Mouse (Mus musculus): ENCODE measurements at regions not wholly inside any gene's neighbourhood (a gene's known extent, or its start where the extent isn't known, plus 50 kb on each side); places are given as distances from the start of the nearest gene placed in this dataset.

GRCm38 (mm10) chr14:105056171-105056570 lies 121.0 kb downstream of the Rbm26 start:
- Histone ChIP-seq H3K4me1 (no peaks in the 10 kb centered on the region), H3K9ac (no peak overlapping the region), H3K9me3 (replicated peaks) (0 out of 2 replicates have a peak, but pooled peaks cover 3% of the 10 kb centered on the region), H3K4me3 (no peak overlapping the region), H3K36me3 (no peaks in the 10 kb centered on the region), H3K27me3 (no peaks in the 10 kb centered on the region), H3K27ac (no peak overlapping the region), H3K4me2 (replicated peaks) (no peak overlapping the region)
- ATAC-seq (ENCODE audit: low FRiP score), result no peak
- 86% methylated on average over 6 of the region's 6 CpGs for WGBS

- Histone ChIP-seq H3K4me1 (no peaks in the 10 kb centered on the region), H3K36me3 (no peaks in the 10 kb centered on the region), H3K27ac (no peak overlapping the region), H3K4me2 (replicated peaks) (no peak overlapping the region), H3K9ac (no peak overlapping the region), H3K4me3 (no peak overlapping the region), H3K27me3 (no peaks in the 10 kb centered on the region), H3K9me3 (replicated peaks) (no peaks in the 10 kb centered on the region)
- ATAC-seq (ENCODE audit: low FRiP score), result no peak
Observed at GRCm38 (mm10) chr14:105038798-105039197, 138.3 kb downstream of the Rbm26 start.

- Histone ChIP-seq H3K4me2 (replicated peaks) (peak overlapping the region; percentile 25; the same call in 1 of the 2 replicates), H3K4me1 (no peaks in the 10 kb centered on the region), H3K9ac (no peak overlapping the region), H3K36me3 (no peaks in the 10 kb centered on the region), H3K9me3 (replicated peaks) (no peaks in the 10 kb centered on the region), H3K27ac (no peak overlapping the region), H3K4me3 (no peak overlapping the region), H3K27me3 (no peaks in the 10 kb centered on the region)
- ATAC-seq (ENCODE audit: low FRiP score), result no peak
- 49% methylated on average over 14 of the region's 14 CpGs for WGBS
Observed at GRCm38 (mm10) chr14:105034712-105035377, 142.3 kb downstream of the Rbm26 start.

- Histone ChIP-seq H3K27ac (no peak overlapping the region), H3K9ac (no peak overlapping the region), H3K36me3 (no peaks in the 10 kb centered on the region), H3K4me3 (no peak overlapping the region), H3K9me3 (replicated peaks) (no peaks in the 10 kb centered on the region; the same call in 1 of the 2 replicates), H3K27me3 (no peaks in the 10 kb centered on the region), H3K4me2 (replicated peaks) (no peak overlapping the region), H3K4me1 (peaks cover 14% of the 10 kb centered on the region)
- 76% methylated on average over 6 of the region's 6 CpGs for WGBS
- no peak for ATAC-seq (ENCODE audit: low FRiP score)
Observed at GRCm38 (mm10) chr14:105019971-105020370, 157.2 kb downstream of the Rbm26 start.

GRCm38 (mm10) chr14:105016089-105016846 lies 160.9 kb downstream of the Rbm26 start:
- Histone ChIP-seq H3K27me3 (no peaks in the 10 kb centered on the region), H3K4me3 (peak overlapping the region; percentile 0), H3K27ac (peak overlapping the region; percentile 36; the same call in 1 of the 2 replicates), H3K4me1 (peaks cover 9% of the 10 kb centered on the region), H3K9ac (no peak overlapping the region), H3K36me3 (no peaks in the 10 kb centered on the region), H3K9me3 (replicated peaks) (no peaks in the 10 kb centered on the region; the same call in 1 of the 2 replicates), H3K4me2 (replicated peaks) (peak overlapping the region; percentile 34)
- WGBS, result 19% methylated on average over 17 of the region's 17 CpGs
- peak; percentile 79 for ATAC-seq (ENCODE audit: low FRiP score)

GRCm38 (mm10) chr14:105015278-105015677 lies 161.8 kb downstream of the Rbm26 start:
- Histone ChIP-seq H3K4me1 (peaks cover 9% of the 10 kb centered on the region), H3K4me3 (no peak overlapping the region), H3K27ac (no peak overlapping the region), H3K4me2 (replicated peaks) (no peak overlapping the region), H3K36me3 (no peaks in the 10 kb centered on the region), H3K9ac (no peak overlapping the region), H3K9me3 (replicated peaks) (no peaks in the 10 kb centered on the region; the same call in 1 of the 2 replicates), H3K27me3 (no peaks in the 10 kb centered on the region)
- WGBS, result 85% methylated on average over 2 of the region's 2 CpGs
- ATAC-seq (ENCODE audit: low FRiP score), result no peak

- H3K27ac ChIP-seq, result no peak overlapping the region
- no peaks in the 10 kb centered on the region for H3K27me3 ChIP-seq
- ATAC-seq (ENCODE audit: low FRiP score), result no peak
- H3K4me1 ChIP-seq, result peaks cover under 1% of the 10 kb centered on the region; the same call in 1 of the 2 replicates
- no peak overlapping the region for H3K4me3 ChIP-seq
- no peaks in the 10 kb centered on the region for H3K9me3 ChIP-seq (replicated peaks)
- no peaks in the 10 kb centered on the region for H3K36me3 ChIP-seq
- no peak overlapping the region for H3K4me2 ChIP-seq (replicated peaks)
- no peak overlapping the region for H3K9ac ChIP-seq
Observed at GRCm38 (mm10) chr14:105010742-105011141, 166.4 kb downstream of the Rbm26 start.

- no peak overlapping the region for H3K4me3 ChIP-seq
- H3K4me1 ChIP-seq, result no peaks in the 10 kb centered on the region
- no peaks in the 10 kb centered on the region for H3K27me3 ChIP-seq
- ATAC-seq (ENCODE audit: low FRiP score), result no peak
- WGBS, result 84% methylated on average over 2 of the region's 2 CpGs
- H3K4me2 ChIP-seq (replicated peaks), result no peak overlapping the region
- H3K27ac ChIP-seq, result no peak overlapping the region
- no peaks in the 10 kb centered on the region for H3K9me3 ChIP-seq (replicated peaks)
- no peaks in the 10 kb centered on the region for H3K36me3 ChIP-seq
- no peak overlapping the region for H3K9ac ChIP-seq
Observed at GRCm38 (mm10) chr14:105008331-105008730, 168.8 kb downstream of the Rbm26 start.

GRCm38 (mm10) chr14:104994066-104994465 lies 183.1 kb downstream of the Rbm26 start:
- Histone ChIP-seq H3K9me3 (replicated peaks) (no peaks in the 10 kb centered on the region), H3K4me2 (replicated peaks) (no peak overlapping the region), H3K4me3 (no peak overlapping the region), H3K27me3 (no peaks in the 10 kb centered on the region), H3K36me3 (no peaks in the 10 kb centered on the region), H3K4me1 (no peaks in the 10 kb centered on the region), H3K9ac (no peak overlapping the region), H3K27ac (no peak overlapping the region)
- 93% methylated on average over 3 of the region's 3 CpGs for WGBS
- ATAC-seq (ENCODE audit: low FRiP score), result no peak

GRCm38 (mm10) chr14:104966046-104966445 lies 211.1 kb downstream of the Rbm26 start:
- WGBS, result 64% methylated on average over 1 of the region's 1 CpGs
- Histone ChIP-seq H3K9ac (no peak overlapping the region), H3K27ac (no peak overlapping the region), H3K4me1 (no peaks in the 10 kb centered on the region), H3K4me3 (no peak overlapping the region), H3K9me3 (replicated peaks) (no peaks in the 10 kb centered on the region), H3K36me3 (no peaks in the 10 kb centered on the region), H3K4me2 (replicated peaks) (no peak overlapping the region), H3K27me3 (no peaks in the 10 kb centered on the region)
- ATAC-seq (ENCODE audit: low FRiP score), result no peak

GRCm38 (mm10) chr14:104943450-104943849 lies 233.7 kb downstream of the Rbm26 start:
- Histone ChIP-seq H3K9me3 (replicated peaks) (no peaks in the 10 kb centered on the region), H3K4me3 (no peak overlapping the region), H3K36me3 (no peaks in the 10 kb centered on the region), H3K9ac (no peak overlapping the region), H3K27ac (no peak overlapping the region), H3K4me1 (no peaks in the 10 kb centered on the region), H3K4me2 (replicated peaks) (no peak overlapping the region), H3K27me3 (no peaks in the 10 kb centered on the region)
- WGBS, result 90% methylated on average over 5 of the region's 5 CpGs
- no peak for ATAC-seq (ENCODE audit: low FRiP score)

- no peak for ATAC-seq (ENCODE audit: low FRiP score)
- Histone ChIP-seq H3K4me2 (replicated peaks) (no peak overlapping the region), H3K4me3 (no peak overlapping the region), H3K27ac (no peak overlapping the region), H3K36me3 (no peaks in the 10 kb centered on the region), H3K9me3 (replicated peaks) (no peaks in the 10 kb centered on the region), H3K4me1 (no peaks in the 10 kb centered on the region), H3K9ac (no peak overlapping the region), H3K27me3 (no peaks in the 10 kb centered on the region)
- WGBS, result 84% methylated on average over 15 of the region's 15 CpGs
Observed at GRCm38 (mm10) chr14:104939961-104940360, 237.2 kb downstream of the Rbm26 start.

Data from hindbrain, embryonic 12.5 days (tissue).